Mouse (Mus musculus) left cerebral cortex, adult 9 months (tissue): ENCODE data around the gene Wdr64.

Experiments
- DNase-seq, 2 experiments: peaks; one replicate each; pipeline ENCODE4 v3.0.0; 2022; ENCODE audit warnings: low spot score in 2 of 2

Wdr64 gene

GRCm38 (mm10) chr1:175716832-175717231 is 18.4 kb downstream of the Wdr64 start:
- DNase-seq, result no peak

- no peak for DNase-seq
These were observed 27.4 kb downstream of the Wdr64 start for GRCm38 (mm10) chr1:175725771-175726170.

- no peak for DNase-seq
These were observed 56.4 kb downstream of the Wdr64 start for GRCm38 (mm10) chr1:175754576-175755364.

- DNase-seq, result no peak
These were observed 96.3 kb downstream of the Wdr64 start for GRCm38 (mm10) chr1:175794668-175795067.

- no peak for DNase-seq
These were observed 110.0 kb downstream of the Wdr64 start for GRCm38 (mm10) chr1:175808356-175808755.

- no peak for DNase-seq
These were observed 113.2 kb downstream of the Wdr64 start for GRCm38 (mm10) chr1:175811625-175812024.

GRCm38 (mm10) chr1:175823815-175824438 is 125.5 kb downstream of the Wdr64 start:
- no peak for DNase-seq

GRCm38 (mm10) chr1:175828539-175828938 is 130.1 kb downstream of the Wdr64 start:
- DNase-seq, result no peak

- no peak for DNase-seq
These were observed 130.8 kb downstream of the Wdr64 start for GRCm38 (mm10) chr1:175829220-175829619.

GRCm38 (mm10) chr1:175855515-175855914 is 157.1 kb downstream of the Wdr64 start:
- DNase-seq, result no peak
